Mouse (Mus musculus): ENCODE results near the gene Tmem164. TPM values are rescaled to one million over a fixed set of nuclear protein-coding genes. Genes with fewer than 3 reads are reported as not detected.

The Tmem164 gene
- total RNA-seq, 1 experiment from 2014 or later: 45.8 TPM

GRCm38 (mm10) chrX:142883593-142883992 lies 202.4 kb downstream of the Tmem164 start:
- ATAC-seq (replicated peaks; ENCODE audit: low read depth, poor library complexity, severe bottlenecking): no peak

DNA sequence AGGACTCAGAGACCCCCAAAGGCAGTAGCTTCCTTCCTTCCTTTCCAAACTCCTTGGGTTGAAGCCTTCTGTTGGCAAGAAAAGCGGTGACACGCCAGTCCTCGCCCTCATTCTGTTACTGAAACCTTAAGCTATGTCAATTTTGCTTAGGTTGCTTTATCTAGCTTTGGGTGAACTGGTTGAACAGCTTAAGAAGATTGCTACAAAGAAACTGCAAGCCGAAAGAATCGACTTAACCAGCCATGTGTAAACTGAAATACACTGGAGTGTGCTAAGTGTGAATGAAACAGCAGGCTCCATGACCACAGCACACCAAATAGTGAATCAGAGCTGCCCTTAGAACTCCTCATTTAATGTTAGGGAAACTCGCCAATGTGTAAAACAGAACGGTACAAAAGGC lies 204.8 kb downstream of the Tmem164 start:
- ATAC-seq (replicated peaks; ENCODE audit: low read depth, poor library complexity, severe bottlenecking): no peak

Data from common myeloid progenitor, adult 5-6 weeks (primary cell).